Mouse (Mus musculus): Measurements from ENCODE around the gene Pcdh7. TPM values are rescaled to one million over a fixed set of nuclear protein-coding genes. Genes with fewer than 3 reads are reported as not detected.

Pcdh7 gene
- polyA plus RNA-seq, 1 experiment: 3.6 TPM

- no peaks in the 10 kb centered on the region for H3K4me1 ChIP-seq (replicated peaks; ENCODE audit: control insufficient read depth, insufficient read depth, low read length)
- no peaks in the 10 kb centered on the region for H3K27me3 ChIP-seq (ENCODE audit: control insufficient read depth, insufficient read depth, low read length)
- no peak overlapping the region for H3K27ac ChIP-seq (ENCODE audit: control insufficient read depth, insufficient read depth, low read length)
- no peaks in the 10 kb centered on the region for H3K36me3 ChIP-seq (ENCODE audit: control insufficient read depth, insufficient read depth, low read length)
- DNase-seq: no peak
- TF ChIP-seq POLR2A (IDR thresholded peaks at IDR 0.05; ENCODE audit: control insufficient read depth, extremely low read depth, insufficient read depth, low read length, poor library complexity): no peak
- no peak for TF ChIP-seq CTCF (IDR thresholded peaks at IDR 0.05; ENCODE audit: borderline replicate concordance, control insufficient read depth, extremely low read depth, insufficient read depth, low read length, poor library complexity)
- WGBS: 91% methylated on average over 6 of the region's 6 CpGs
- H3K4me3 ChIP-seq (ENCODE audit: control insufficient read depth, insufficient read depth, low read length): no peak overlapping the region
Measured at GRCm38 (mm10) chr5:57771122-57771521, 53.4 kb downstream of the Pcdh7 start.

GRCm38 (mm10) chr5:57772711-57773110 lies 54.9 kb downstream of the Pcdh7 start:
- TF ChIP-seq CTCF (IDR thresholded peaks at IDR 0.05; ENCODE audit: borderline replicate concordance, control insufficient read depth, extremely low read depth, insufficient read depth, low read length, poor library complexity) (no peak), POLR2A (IDR thresholded peaks at IDR 0.05; ENCODE audit: control insufficient read depth, extremely low read depth, insufficient read depth, low read length, poor library complexity) (no peak)
- Histone ChIP-seq H3K27me3 (ENCODE audit: control insufficient read depth, insufficient read depth, low read length) (no peaks in the 10 kb centered on the region), H3K4me1 (replicated peaks; ENCODE audit: control insufficient read depth, insufficient read depth, low read length) (no peaks in the 10 kb centered on the region), H3K27ac (ENCODE audit: control insufficient read depth, insufficient read depth, low read length) (no peak overlapping the region), H3K4me3 (ENCODE audit: control insufficient read depth, insufficient read depth, low read length) (no peak overlapping the region), H3K36me3 (ENCODE audit: control insufficient read depth, insufficient read depth, low read length) (no peaks in the 10 kb centered on the region)
- 96% methylated on average over 3 of the region's 3 CpGs for WGBS
- DNase-seq: no peak

GRCm38 (mm10) chr5:57774496-57774895 lies 56.7 kb downstream of the Pcdh7 start:
- no peaks in the 10 kb centered on the region for H3K36me3 ChIP-seq (ENCODE audit: control insufficient read depth, insufficient read depth, low read length)
- TF ChIP-seq CTCF (IDR thresholded peaks at IDR 0.05; ENCODE audit: borderline replicate concordance, control insufficient read depth, extremely low read depth, insufficient read depth, low read length, poor library complexity): no peak
- no peak for TF ChIP-seq POLR2A (IDR thresholded peaks at IDR 0.05; ENCODE audit: control insufficient read depth, extremely low read depth, insufficient read depth, low read length, poor library complexity)
- 95% methylated on average over 2 of the region's 2 CpGs for WGBS
- H3K27ac ChIP-seq (ENCODE audit: control insufficient read depth, insufficient read depth, low read length): no peak overlapping the region
- H3K27me3 ChIP-seq (ENCODE audit: control insufficient read depth, insufficient read depth, low read length): no peaks in the 10 kb centered on the region
- H3K4me1 ChIP-seq (replicated peaks; ENCODE audit: control insufficient read depth, insufficient read depth, low read length): no peaks in the 10 kb centered on the region
- DNase-seq: no peak
- H3K4me3 ChIP-seq (ENCODE audit: control insufficient read depth, insufficient read depth, low read length): no peak overlapping the region

- Histone ChIP-seq H3K4me3 (ENCODE audit: control insufficient read depth, insufficient read depth, low read length) (no peak overlapping the region), H3K27ac (ENCODE audit: control insufficient read depth, insufficient read depth, low read length) (no peak overlapping the region), H3K27me3 (ENCODE audit: control insufficient read depth, insufficient read depth, low read length) (no peaks in the 10 kb centered on the region), H3K4me1 (replicated peaks; ENCODE audit: control insufficient read depth, insufficient read depth, low read length) (no peaks in the 10 kb centered on the region), H3K36me3 (ENCODE audit: control insufficient read depth, insufficient read depth, low read length) (no peaks in the 10 kb centered on the region)
- DNase-seq: no peak
- TF ChIP-seq POLR2A (IDR thresholded peaks at IDR 0.05; ENCODE audit: control insufficient read depth, extremely low read depth, insufficient read depth, low read length, poor library complexity) (no peak), CTCF (IDR thresholded peaks at IDR 0.05; ENCODE audit: borderline replicate concordance, control insufficient read depth, extremely low read depth, insufficient read depth, low read length, poor library complexity) (no peak)
- 95% methylated on average over 3 of the region's 3 CpGs for WGBS
Measured at GRCm38 (mm10) chr5:57778093-57778492, 60.3 kb downstream of the Pcdh7 start.

GRCm38 (mm10) chr5:57779951-57780350 lies 62.2 kb downstream of the Pcdh7 start:
- Histone ChIP-seq H3K4me3 (ENCODE audit: control insufficient read depth, insufficient read depth, low read length) (no peak overlapping the region), H3K36me3 (ENCODE audit: control insufficient read depth, insufficient read depth, low read length) (no peaks in the 10 kb centered on the region), H3K27ac (ENCODE audit: control insufficient read depth, insufficient read depth, low read length) (no peak overlapping the region), H3K4me1 (replicated peaks; ENCODE audit: control insufficient read depth, insufficient read depth, low read length) (no peaks in the 10 kb centered on the region), H3K27me3 (ENCODE audit: control insufficient read depth, insufficient read depth, low read length) (no peaks in the 10 kb centered on the region)
- no peak for TF ChIP-seq CTCF (IDR thresholded peaks at IDR 0.05; ENCODE audit: borderline replicate concordance, control insufficient read depth, extremely low read depth, insufficient read depth, low read length, poor library complexity)
- no peak for TF ChIP-seq POLR2A (IDR thresholded peaks at IDR 0.05; ENCODE audit: control insufficient read depth, extremely low read depth, insufficient read depth, low read length, poor library complexity)
- DNase-seq: no peak

GRCm38 (mm10) chr5:57780574-57780973 lies 62.8 kb downstream of the Pcdh7 start:
- no peak for TF ChIP-seq POLR2A (IDR thresholded peaks at IDR 0.05; ENCODE audit: control insufficient read depth, extremely low read depth, insufficient read depth, low read length, poor library complexity)
- no peak for TF ChIP-seq CTCF (IDR thresholded peaks at IDR 0.05; ENCODE audit: borderline replicate concordance, control insufficient read depth, extremely low read depth, insufficient read depth, low read length, poor library complexity)
- DNase-seq: no peak
- no peak overlapping the region for H3K4me3 ChIP-seq (ENCODE audit: control insufficient read depth, insufficient read depth, low read length)
- H3K36me3 ChIP-seq (ENCODE audit: control insufficient read depth, insufficient read depth, low read length): no peaks in the 10 kb centered on the region
- no peaks in the 10 kb centered on the region for H3K4me1 ChIP-seq (replicated peaks; ENCODE audit: control insufficient read depth, insufficient read depth, low read length)
- H3K27ac ChIP-seq (ENCODE audit: control insufficient read depth, insufficient read depth, low read length): no peak overlapping the region
- no peaks in the 10 kb centered on the region for H3K27me3 ChIP-seq (ENCODE audit: control insufficient read depth, insufficient read depth, low read length)
- 71% methylated on average over 4 of the region's 4 CpGs for WGBS

- WGBS: 32% methylated on average over 5 of the region's 5 CpGs
- Histone ChIP-seq H3K27ac (ENCODE audit: control insufficient read depth, insufficient read depth, low read length) (no peak overlapping the region), H3K36me3 (ENCODE audit: control insufficient read depth, insufficient read depth, low read length) (no peaks in the 10 kb centered on the region), H3K4me3 (ENCODE audit: control insufficient read depth, insufficient read depth, low read length) (no peak overlapping the region), H3K4me1 (replicated peaks; ENCODE audit: control insufficient read depth, insufficient read depth, low read length) (no peaks in the 10 kb centered on the region), H3K27me3 (ENCODE audit: control insufficient read depth, insufficient read depth, low read length) (no peaks in the 10 kb centered on the region)
- no peak for DNase-seq
- no peak for TF ChIP-seq POLR2A (IDR thresholded peaks at IDR 0.05; ENCODE audit: control insufficient read depth, extremely low read depth, insufficient read depth, low read length, poor library complexity)
- no peak for TF ChIP-seq CTCF (IDR thresholded peaks at IDR 0.05; ENCODE audit: borderline replicate concordance, control insufficient read depth, extremely low read depth, insufficient read depth, low read length, poor library complexity)
Measured at GRCm38 (mm10) chr5:57781950-57782349, 64.2 kb downstream of the Pcdh7 start.
